Mouse (Mus musculus): Measurements from ENCODE around the gene Ints5.

- TF ChIP-seq CTCF (IDR thresholded peaks at IDR 0.05) (no peak), EP300 (IDR thresholded peaks at IDR 0.05) (no peak)
These were observed 36.0 kb downstream of the Ints5 start for GRCm38 (mm10) chr19:8928689-8929223.
